Mouse (Mus musculus) embryonic stem cell, embryonic (primary cell): ENCODE measurements around the gene Rnf185.

ENCODE experiments used
- CTCF ChIA-PET, 4 experiments: fragments of 300-600 bp in 2 of 4; fragments of 350-600 bp in 2 of 4; sonication (Branson Sonifier 250); formaldehyde crosslinking; loops; one replicate each; lab custom pipeline; 2022; ENCODE audit warnings: inconsistent platforms in 2 of 4; lab: Charles Lee
- POLR2A ChIA-PET, 4 experiments: fragments of 300-600 bp in 2 of 4; fragments of 350-600 bp in 2 of 4; sonication (Branson Sonifier 250); formaldehyde crosslinking; loops; one replicate each; lab custom pipeline; 2022; ENCODE audit warnings: antibody characterized with exemption in 4 of 4, inconsistent platforms in 1 of 4; lab: Charles Lee

The Rnf185 gene

GRCm38 (mm10) chr11:3459105-3459468 is 6.9 kb upstream of the Rnf185 start:
- CTCF ChIA-PET = interaction anchor here in 2 of 4 experiments (0.6 to 1.9 kb wide), 2 partner anchors 55 to 138 kb away, joined by 4 to 7 read pairs; partner anchors contain the start of gene Selenom (in 1 of the 2)
- POLR2A ChIA-PET = no interaction called here

- CTCF ChIA-PET = interaction anchor here in 3 of 4 experiments (0.6 to 1.9 kb wide), 3 partner anchors 56 to 138 kb away, joined by 3 to 7 read pairs (median 4); partner anchors contain the start of gene Selenom (in 2 of the 3)
Measured at GRCm38 (mm10) chr11:3458428-3459104, 6.4 kb upstream of the Rnf185 start.

GRCm38 (mm10) chr11:3456354-3456753 is 4.2 kb upstream of the Rnf185 start:
- ChIA-PET CTCF (interaction anchor here in 2 of 4 experiments (0.7 to 1.7 kb wide), 9 partner anchors 11 to 280 kb away, joined by 3 to 6 read pairs (median 4); partner anchors contain the start of gene Selenom (in 1 of the 2)), POLR2A (interaction anchor here in 2 of 4 experiments (0.6 to 1.4 kb wide), 4 partner anchors 9 to 192 kb away, joined by 3 to 6 read pairs (median 4); no protein-coding TSS in a partner anchor)

More at GRCm38 (mm10) chr11:3458428-3459104, 6.4 kb upstream of the Rnf185 start:
- POLR2A ChIA-PET = interaction anchor here in 2 of 4 experiments (1.1 to 1.6 kb wide), 3 partner anchors 10 to 190 kb away, joined by 3 to 4 read pairs (median 3); no protein-coding TSS in a partner anchor

- CTCF ChIA-PET = interaction anchor here (0.8 to 4.2 kb wide), 18 partner anchors 21 to 332 kb away, joined by 3 to 41 read pairs (median 3); partner anchors contain the start of genes Limk2 (in 1 of the 4) and Selenom (in 1 of the 4)
- POLR2A ChIA-PET = interaction anchor here in 2 of 4 experiments (0.6 to 5.3 kb wide), 17 partner anchors 16 to 1309 kb away, joined by 3 to 49 read pairs (median 3); partner anchors contain the start of genes Morc2a (in 2 of the 2), Pik3ip1 (in 1 of the 2) and Selenom (in 1 of the 2)
Measured at GRCm38 (mm10) chr11:3454506-3454905, 2.3 kb upstream of the Rnf185 start.

- CTCF ChIA-PET = interaction anchor here (0.5 to 4.2 kb wide), 49 partner anchors 9 to 627 kb away, joined by 3 to 41 read pairs (median 4); partner anchors contain the start of genes Selenom (in 3 of the 4), Pik3ip1 (in 2 of the 4) and Morc2a (in 1 of the 4)
- POLR2A ChIA-PET = interaction anchor here (0.6 to 5.3 kb wide), 48 partner anchors 8 to 511 kb away, joined by 3 to 49 read pairs (median 4); partner anchors contain the start of genes Morc2a (in 4 of the 4), Drg1 (in 2 of the 4), Pik3ip1 (in 1 of the 4) and Selenom (in 1 of the 4)
Measured at GRCm38 (mm10) chr11:3453467-3453866, 1.3 kb upstream of the Rnf185 start.

GRCm38 (mm10) chr11:3452769-3453168 is 606 bp upstream of the Rnf185 start:
- POLR2A ChIA-PET = interaction anchor here (0.6 to 5.3 kb wide), 68 partner anchors 8 to 461 kb away, joined by 3 to 49 read pairs (median 5); partner anchors contain the start of genes Morc2a (in 4 of the 4), Drg1 (in 3 of the 4), Selenom (in 2 of the 4) and Patz1 (in 1 of the 4)
- CTCF ChIA-PET = interaction anchor here (0.6 to 4.2 kb wide), 38 partner anchors 10 to 428 kb away, joined by 3 to 41 read pairs (median 4); partner anchors contain the start of genes Selenom (in 3 of the 4), Pik3ip1 (in 2 of the 4) and Limk2 (in 1 of the 4)

GRCm38 (mm10) chr11:3451701-3452163 is 431 bp downstream of the Rnf185 start:
- CTCF ChIA-PET = interaction anchor here in 3 of 4 experiments (0.6 to 4.2 kb wide), 6 partner anchors 20 to 141 kb away, joined by 3 to 41 read pairs (median 4); partner anchors contain the start of genes Limk2 (in 1 of the 3) and Selenom (in 1 of the 3)
- POLR2A ChIA-PET = interaction anchor here (0.6 to 5.3 kb wide), 86 partner anchors 10 to 537 kb away, joined by 3 to 49 read pairs (median 4); partner anchors contain the start of genes Drg1 (in 3 of the 4), Morc2a (in 3 of the 4), Patz1 (in 2 of the 4) and Pik3ip1 (in 2 of the 4)

GRCm38 (mm10) chr11:3444875-3445274 is 7.3 kb downstream of the Rnf185 start:
- ChIA-PET POLR2A (interaction anchor here in 1 of 4 experiments (0.7 to 1.1 kb wide), 4 partner anchors 9 to 147 kb away, joined by 3 to 4 read pairs (median 4); no protein-coding TSS in a partner anchor), CTCF (interaction anchor here in 1 of 4 experiments (0.6 kb wide), 2 partner anchors 23 to 1470 kb away, joined by 3 read pairs; no protein-coding TSS in a partner anchor)

GRCm38 (mm10) chr11:3443091-3443490 is 9.1 kb downstream of the Rnf185 start:
- POLR2A ChIA-PET = interaction anchor here in 3 of 4 experiments (0.5 to 2.7 kb wide), 5 partner anchors 8 to 154 kb away, joined by 3 to 10 read pairs (median 3); partner anchors contain the start of genes Pik3ip1 (in 1 of the 3) and Rnf185 (in 1 of the 3)
- CTCF ChIA-PET = interaction anchor here in 3 of 4 experiments (0.6 to 1.8 kb wide), 3 partner anchors 10 to 543 kb away, joined by 4 to 7 read pairs (median 4); no protein-coding TSS in a partner anchor

GRCm38 (mm10) chr11:3442677-3443076 is 9.5 kb downstream of the Rnf185 start:
- ChIA-PET CTCF (interaction anchor here in 2 of 4 experiments (1.5 to 1.8 kb wide), 2 partner anchors 11 to 22 kb away, joined by 4 to 7 read pairs; no protein-coding TSS in a partner anchor), POLR2A (interaction anchor here in 2 of 4 experiments (0.5 to 2.7 kb wide), 4 partner anchors 9 to 153 kb away, joined by 3 to 10 read pairs (median 3); partner anchors contain the start of genes Pik3ip1 (in 1 of the 2) and Rnf185 (in 1 of the 2))

- POLR2A ChIA-PET = interaction anchor here in 2 of 4 experiments (2.7 to 3.5 kb wide), 2 partner anchors 10 kb away, joined by 10 to 14 read pairs; partner anchors contain the start of gene Rnf185 (in 2 of the 2)
Measured at GRCm38 (mm10) chr11:3441696-3442443, 10.3 kb downstream of the Rnf185 start.

GRCm38 (mm10) chr11:3437621-3438020 is 14.5 kb downstream of the Rnf185 start:
- POLR2A ChIA-PET = interaction anchor here in 2 of 4 experiments (0.6 to 2.0 kb wide), 3 partner anchors 15 to 105 kb away, joined by 4 to 7 read pairs (median 5); partner anchors contain the start of gene Rnf185 (in 1 of the 2)
- CTCF ChIA-PET = no interaction called here

More at GRCm38 (mm10) chr11:3441696-3442443, 10.3 kb downstream of the Rnf185 start:
- CTCF ChIA-PET = interaction anchor here in 1 of 4 experiments (1.8 kb wide), 1 partner anchor 11 kb away, joined by 4 read pairs; no protein-coding TSS in a partner anchor

- CTCF ChIA-PET = interaction anchor here in 2 of 4 experiments (0.8 to 1.1 kb wide), 2 partner anchors 12 to 47 kb away, joined by 3 read pairs; no protein-coding TSS in a partner anchor
Measured at GRCm38 (mm10) chr11:3433809-3434208, 18.4 kb downstream of the Rnf185 start.

GRCm38 (mm10) chr11:3431976-3432603 is 20.1 kb downstream of the Rnf185 start:
- CTCF ChIA-PET = interaction anchor here in 1 of 4 experiments (0.5 to 0.6 kb wide), 2 partner anchors 19 to 67 kb away, joined by 4 read pairs; no protein-coding TSS in a partner anchor
- POLR2A ChIA-PET = interaction anchor here in 3 of 4 experiments (0.9 to 1.9 kb wide), 6 partner anchors 8 to 103 kb away, joined by 3 to 5 read pairs (median 4); partner anchors contain the start of gene Rnf185 (in 1 of the 3)

More at GRCm38 (mm10) chr11:3433809-3434208, 18.4 kb downstream of the Rnf185 start:
- POLR2A ChIA-PET = interaction anchor here in 3 of 4 experiments (0.5 to 1.9 kb wide), 5 partner anchors 18 to 146 kb away, joined by 3 to 5 read pairs (median 3); partner anchors contain the start of gene Rnf185 (in 2 of the 3)

GRCm38 (mm10) chr11:3431515-3431914 is 20.6 kb downstream of the Rnf185 start:
- POLR2A ChIA-PET = interaction anchor here in 3 of 4 experiments (0.9 to 1.7 kb wide), 4 partner anchors 8 to 103 kb away, joined by 3 to 4 read pairs (median 4); no protein-coding TSS in a partner anchor
- CTCF ChIA-PET = interaction anchor here in 1 of 4 experiments (0.6 kb wide), 1 partner anchor 20 kb away, joined by 4 read pairs; no protein-coding TSS in a partner anchor
